Mouse (Mus musculus): ENCODE results near the gene Bbs4.

DNA sequence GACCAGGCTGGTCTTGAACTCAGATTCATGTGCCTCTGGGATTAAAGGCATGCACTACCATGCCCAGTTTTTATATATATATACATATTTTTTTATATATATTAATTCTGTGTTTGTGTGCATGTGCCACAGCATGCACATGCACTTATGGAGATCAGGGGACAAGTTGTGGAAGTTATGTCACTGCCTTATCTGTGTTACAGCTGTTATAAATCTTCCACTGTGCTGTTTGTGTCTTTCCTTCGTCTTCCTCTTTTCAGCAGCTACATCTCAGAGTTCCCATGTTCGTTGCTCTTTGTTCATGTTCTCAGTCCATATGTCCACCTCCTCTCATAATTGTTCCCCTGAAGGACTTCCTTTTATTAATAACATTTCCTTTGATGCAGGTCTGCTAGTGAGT, 45.4 kb downstream of the Bbs4 start:
- no peak for TF ChIP-seq CTCF (IDR thresholded peaks at IDR 0.05; ENCODE audit: low read depth, low read length)
- TF ChIP-seq POLR2A (IDR thresholded peaks at IDR 0.05; ENCODE audit: extremely low read depth, insufficient read depth, low read length): no peak
